Mouse (Mus musculus) T-cell, adult 2 months (primary cell): ENCODE measurements around the gene Gm17545.
"Not testable (repeated sequence)": the region's sequence is repeated elsewhere in the genome, so short reads cannot be mapped to it uniquely, and the experiment has no call there.

ENCODE experiments used
- DNase-seq: peaks from one replicate; pipeline ENCODE4 v3.0.0; 2022; ENCODE audit warnings: low spot score

Gm17545 gene

DNA sequence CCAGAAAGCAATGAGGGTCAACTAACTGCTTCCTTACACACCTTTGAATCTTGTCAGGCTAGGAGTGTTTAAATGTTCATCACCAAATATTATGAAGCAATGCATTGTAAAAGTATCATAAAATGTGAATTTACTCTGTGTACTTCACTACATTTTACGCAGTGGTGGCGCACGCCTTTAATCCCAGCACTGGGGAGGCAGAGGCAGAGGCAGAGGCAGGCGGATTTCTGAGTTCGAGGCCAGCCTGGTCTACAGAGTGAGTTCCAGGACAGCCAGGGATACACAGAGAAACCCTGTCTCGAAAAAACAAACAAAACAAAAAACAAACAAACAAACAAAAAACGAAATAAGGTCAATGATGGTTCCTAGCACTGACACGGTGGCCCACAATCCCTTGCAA lies at the start of gene Gm17545:
Gene Gm17545 (plus strand): TSS at position 301 of the 400 bp plus-strand sequence.
- DNase-seq: not testable (repeated sequence)

DNA sequence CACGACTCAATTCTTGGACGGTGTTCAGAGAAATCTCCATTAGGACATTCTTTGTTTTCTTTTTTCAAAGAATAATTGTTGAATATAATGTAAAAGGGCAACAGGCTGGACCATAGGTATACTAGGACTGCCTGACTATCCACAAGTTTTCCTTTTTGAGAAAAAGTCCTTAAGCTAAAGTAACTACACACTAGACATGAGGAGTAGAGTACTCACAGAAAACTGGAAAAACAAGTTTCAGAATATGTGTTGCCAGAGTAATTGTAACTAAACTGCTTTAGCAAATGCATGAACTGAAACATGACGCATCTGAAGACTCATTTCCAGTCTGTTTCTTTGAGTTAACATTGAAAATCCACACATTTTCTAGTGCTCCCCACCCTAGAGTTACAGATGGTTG lies 48.7 kb upstream of the Gm17545 start:
- no peak for DNase-seq

DNA sequence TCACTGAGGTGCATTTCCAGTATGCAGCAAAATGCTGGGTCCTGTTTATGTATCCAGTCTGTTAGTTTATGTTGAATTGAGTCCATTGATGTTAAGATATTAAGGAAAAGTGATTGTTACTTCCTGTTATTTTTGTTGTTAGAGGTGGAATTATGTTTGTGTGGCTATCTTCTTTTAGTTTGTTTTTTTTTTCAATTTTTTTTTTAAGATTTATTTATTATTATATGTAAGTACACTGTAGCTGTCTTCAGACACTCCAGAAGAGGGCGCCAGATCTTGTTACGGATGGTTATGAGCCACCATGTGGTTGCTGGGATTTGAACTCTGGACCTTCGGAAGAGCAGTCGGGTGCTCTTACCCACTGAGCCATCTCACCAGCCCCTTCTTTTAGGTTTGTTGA lies 46.5 kb upstream of the Gm17545 start:
- DNase-seq: not testable (repeated sequence)

DNA sequence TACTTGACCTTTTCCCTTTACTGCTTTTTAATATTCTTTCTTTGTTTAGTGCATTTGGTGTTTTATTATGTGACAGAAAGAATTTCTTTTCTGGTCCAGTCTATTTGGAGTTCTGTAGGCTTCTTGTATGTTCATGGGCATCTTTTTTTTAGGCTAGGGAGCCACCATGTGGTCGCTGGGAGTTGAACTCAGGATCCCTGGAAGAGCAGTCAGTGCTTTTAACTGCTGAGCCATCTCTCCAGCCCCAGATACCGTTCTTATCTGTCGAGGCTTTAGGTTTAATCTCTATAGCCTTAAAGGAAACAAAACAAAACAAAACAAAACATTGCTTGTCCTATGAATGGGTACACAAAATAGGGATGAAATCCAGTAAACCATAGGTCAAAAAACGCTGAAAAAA lies 45.7 kb upstream of the Gm17545 start:
- DNase-seq: not testable (repeated sequence)

DNA sequence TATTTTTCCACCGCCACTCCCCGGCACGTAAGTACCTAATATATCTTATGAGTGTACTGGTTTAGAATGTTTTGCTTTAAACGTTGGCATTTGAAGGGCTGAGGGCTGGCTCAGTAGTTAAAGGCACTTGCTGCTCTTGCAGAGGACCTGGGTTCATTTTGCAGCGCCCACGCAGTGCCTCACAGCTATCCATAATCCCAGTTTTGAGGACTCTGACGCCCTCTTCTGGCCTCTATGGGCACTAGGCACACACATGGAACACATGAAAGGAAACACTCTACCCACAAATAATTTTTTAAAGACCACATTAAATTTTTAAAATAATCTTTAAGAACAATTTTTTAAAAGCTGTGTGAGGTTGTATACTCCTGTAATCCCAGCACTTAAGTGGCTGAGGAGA lies 44.6 kb upstream of the Gm17545 start:
- DNase-seq: no peak

DNA sequence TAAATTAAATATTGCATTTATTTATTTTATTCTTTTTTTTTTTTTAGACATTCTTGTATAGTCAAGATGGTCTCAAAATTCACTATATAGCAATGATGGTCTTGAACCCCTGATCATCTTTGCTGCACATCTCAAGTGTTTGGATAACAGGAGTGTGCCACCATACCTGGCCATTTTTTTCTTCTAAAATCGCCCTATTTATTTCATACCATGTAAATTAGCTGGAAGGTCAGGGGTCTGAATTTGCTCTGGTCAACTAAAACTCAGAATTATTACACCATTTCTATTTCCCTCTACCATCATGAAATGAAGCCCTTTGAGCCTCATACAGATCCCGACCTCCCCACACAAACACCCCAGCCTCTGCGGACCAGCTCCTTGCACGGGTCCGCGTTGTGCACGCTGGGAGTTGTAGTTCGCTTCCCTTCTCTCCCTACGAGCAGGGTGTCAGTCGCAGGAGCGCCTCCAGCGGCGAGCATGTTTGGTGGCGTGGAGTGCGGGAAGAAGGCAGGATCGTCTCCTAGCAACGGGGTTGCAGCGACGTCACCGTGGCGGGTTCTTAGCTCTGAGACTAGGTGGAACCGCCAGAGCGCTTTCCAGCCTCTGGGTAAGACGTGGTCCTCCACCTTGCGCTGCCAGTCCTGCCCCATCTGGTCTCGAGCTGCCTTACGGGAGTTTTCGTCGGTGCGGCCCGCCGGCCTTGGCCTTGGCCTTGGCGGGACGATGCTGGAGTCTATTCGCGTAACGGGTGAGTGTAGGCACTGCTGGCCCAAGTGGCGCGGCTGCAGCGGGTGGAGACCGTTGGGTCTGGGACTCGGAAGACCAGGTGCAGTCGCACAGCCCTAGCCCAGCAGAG lies 42.9 kb upstream of the Gm17545 start, which contains the start of gene 9530077C05Rik:
Gene 9530077C05Rik (plus strand): TSS at position 512 of the 856 bp plus-strand sequence.
- DNase-seq: peak; percentile 95

DNA sequence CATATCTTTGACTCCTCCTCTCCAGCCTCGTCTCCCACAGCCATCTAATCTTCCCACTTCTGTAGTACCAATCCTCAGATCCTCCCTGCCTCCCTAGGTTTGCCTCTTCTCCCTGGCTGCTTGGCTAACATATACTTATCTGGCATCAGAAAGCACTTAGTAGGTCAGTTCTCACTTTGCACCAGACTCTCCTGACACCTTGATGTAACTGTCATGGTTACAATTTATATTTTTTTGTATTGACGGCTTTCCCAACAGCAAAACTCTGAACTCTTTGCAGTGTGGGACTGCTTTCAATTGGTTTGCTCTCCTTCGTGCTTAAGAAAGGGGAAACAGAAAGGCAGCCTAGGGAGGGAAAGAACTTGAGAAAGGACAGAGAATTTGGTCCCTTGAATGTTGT lies 37.9 kb upstream of the Gm17545 start:
- DNase-seq: no peak

DNA sequence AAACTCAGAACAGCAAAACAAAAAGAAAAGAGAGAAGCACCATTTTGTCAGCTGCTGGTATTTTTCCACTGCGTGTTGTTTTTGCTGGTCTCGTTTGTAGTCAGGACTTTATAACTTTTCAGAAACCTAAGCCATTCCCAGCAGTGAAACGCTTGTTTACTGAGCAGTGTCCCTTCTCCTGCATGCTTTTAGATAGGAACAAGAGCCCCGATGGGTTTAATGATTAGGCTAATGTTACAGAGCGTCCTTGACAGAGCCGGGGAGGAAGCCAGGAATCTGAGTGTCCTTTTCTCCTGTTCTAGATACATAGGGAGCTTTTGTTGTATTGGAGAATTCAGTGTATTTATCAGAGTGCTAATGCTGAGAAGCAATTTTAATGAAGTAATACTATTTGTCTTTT lies 36.5 kb upstream of the Gm17545 start:
- no peak for DNase-seq

DNA sequence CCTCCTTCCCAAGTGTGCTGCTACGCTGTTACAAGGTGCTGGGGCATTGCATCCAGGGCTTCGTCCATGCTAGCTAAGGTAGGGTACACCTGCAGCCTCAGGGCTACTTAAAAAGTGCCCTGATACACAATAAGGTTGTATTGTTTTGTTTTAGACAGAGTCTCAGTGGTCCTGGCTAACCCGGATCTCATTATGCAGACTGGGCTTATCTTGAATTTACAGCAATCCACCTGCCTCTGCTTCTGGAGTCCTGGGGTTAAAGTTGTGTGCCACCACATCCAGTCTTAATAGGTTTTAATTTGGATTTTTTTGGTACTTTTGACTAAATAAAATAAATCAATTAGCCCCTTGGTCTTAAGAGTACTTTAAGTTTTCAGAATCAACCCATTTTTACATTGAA lies 34.2 kb upstream of the Gm17545 start:
- no peak for DNase-seq

DNA sequence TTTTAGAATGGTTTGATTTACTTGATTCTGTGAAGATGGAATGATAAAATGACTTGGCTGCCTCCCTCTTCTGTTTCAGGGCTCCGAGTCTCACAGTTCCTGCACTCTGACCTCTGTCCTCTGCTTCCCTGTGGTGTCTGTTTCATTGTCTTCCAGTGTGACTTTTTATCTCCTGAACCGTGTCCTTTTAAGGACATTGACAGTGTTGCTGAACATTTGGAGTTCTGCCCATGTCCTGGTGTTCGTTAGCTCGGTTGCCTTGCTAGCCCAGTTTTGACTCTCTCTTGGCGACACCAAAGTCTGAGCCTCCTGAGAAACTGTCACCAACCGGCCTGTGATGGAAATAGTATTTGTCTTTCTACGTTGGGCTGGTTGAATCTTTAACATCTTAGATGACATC lies 33.6 kb upstream of the Gm17545 start:
- DNase-seq: no peak

DNA sequence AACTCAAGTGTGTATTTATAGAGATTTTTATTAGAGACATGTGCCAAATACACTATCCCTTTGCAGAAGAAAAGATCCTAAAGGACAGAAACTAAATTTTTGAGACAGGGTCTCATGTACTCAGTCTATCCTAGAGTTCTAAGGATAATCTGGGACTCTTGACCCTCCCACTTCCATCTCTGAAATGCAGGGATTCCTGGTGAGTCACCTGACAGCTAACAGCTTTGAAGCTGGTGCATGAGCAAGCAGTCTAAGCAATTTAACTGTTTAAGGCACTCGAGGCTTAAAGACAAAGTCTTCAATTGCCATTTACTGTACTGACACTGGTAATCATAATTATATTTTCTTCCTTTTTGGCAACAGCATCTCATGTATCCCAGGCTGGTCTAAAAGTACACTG lies 31.5 kb upstream of the Gm17545 start:
- no peak for DNase-seq

DNA sequence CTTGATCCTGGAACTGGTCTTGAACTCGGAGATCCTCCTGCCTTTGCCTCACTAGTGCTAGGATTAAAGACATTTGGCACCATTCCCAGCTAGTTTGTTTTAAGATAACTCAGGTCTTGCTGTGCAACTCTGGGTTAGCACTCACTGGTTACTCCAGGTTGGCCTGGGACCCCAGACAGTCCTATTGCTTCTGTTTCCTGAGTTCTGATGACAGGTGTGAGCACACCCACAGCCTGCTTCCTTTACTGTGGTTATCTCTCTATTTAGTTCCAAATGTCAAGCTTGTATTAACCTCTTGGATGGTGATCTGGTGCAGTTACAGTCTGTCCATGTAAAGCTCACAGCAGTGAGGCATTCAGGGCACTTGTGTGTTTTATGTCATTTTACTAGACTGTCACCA lies 30.6 kb upstream of the Gm17545 start:
- no peak for DNase-seq

DNA sequence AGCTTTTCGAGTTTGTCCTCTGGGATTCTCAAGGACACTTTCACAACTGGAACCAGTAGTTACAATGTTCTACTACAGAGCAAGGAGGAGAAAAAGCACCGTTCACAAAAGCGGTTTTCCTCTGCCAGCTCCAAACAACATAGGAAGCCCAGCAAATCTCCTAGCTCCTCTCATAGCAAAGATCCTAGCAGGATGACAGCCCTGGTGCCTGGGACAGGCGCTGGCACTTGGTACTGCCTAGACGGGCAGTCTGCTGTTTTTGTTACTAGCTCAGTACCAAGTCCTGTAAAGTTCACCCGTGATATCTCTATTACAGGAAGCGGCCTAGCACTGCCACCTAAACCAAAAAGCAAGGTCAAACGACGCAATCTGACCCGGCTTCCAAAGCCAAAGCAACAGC lies 29.9 kb upstream of the Gm17545 start:
- no peak for DNase-seq

DNA sequence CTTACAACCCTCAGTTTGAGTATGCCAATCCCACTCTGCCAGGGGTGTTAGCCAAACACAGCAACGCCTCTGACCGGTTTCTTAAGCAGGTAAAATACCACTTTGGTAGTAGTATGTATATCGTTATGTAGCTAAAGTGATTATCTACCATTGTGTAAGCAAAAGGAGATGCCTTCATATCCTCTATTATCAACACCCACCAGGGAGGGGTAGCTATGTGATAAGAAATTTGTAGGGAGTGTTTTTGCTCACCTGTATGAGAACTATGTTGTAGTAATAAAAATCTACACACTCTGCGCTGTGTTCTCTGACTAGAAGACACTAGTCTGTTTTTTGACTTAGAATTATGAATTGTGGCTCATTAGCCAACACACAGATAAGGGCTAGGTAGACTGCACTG lies 29.4 kb upstream of the Gm17545 start:
- DNase-seq: no peak

DNA sequence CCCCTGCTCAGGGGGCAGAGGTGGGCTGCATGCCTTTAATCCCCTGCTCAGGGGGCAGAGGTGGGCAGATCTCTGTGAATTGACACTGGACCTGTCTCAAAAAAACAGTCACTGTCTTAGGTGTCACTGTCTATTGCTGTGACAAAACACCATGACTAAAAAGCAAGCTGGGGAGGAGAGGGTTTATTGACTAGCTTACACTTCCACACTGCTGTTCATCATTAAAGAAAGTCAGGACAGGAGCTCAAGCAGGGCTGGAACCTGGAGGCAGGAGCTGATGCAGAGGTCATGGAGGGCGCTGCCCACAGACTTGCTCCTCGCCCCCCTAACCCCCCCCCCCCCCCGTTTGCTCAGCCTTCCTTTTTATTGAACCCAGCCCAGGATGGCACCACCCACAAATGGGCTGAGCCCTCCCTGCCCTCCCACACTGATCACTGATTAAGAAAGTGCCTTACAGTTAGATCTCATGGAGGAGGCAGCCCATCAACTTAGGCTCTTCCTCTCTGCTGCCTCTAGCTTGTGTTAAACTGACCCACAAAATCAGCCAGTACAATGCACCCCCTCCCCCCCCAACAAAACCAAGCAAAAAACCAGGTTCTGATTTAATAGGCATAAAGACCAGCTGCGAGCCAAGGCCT lies 25.9 kb upstream of the Gm17545 start:
- DNase-seq: no peak

DNA sequence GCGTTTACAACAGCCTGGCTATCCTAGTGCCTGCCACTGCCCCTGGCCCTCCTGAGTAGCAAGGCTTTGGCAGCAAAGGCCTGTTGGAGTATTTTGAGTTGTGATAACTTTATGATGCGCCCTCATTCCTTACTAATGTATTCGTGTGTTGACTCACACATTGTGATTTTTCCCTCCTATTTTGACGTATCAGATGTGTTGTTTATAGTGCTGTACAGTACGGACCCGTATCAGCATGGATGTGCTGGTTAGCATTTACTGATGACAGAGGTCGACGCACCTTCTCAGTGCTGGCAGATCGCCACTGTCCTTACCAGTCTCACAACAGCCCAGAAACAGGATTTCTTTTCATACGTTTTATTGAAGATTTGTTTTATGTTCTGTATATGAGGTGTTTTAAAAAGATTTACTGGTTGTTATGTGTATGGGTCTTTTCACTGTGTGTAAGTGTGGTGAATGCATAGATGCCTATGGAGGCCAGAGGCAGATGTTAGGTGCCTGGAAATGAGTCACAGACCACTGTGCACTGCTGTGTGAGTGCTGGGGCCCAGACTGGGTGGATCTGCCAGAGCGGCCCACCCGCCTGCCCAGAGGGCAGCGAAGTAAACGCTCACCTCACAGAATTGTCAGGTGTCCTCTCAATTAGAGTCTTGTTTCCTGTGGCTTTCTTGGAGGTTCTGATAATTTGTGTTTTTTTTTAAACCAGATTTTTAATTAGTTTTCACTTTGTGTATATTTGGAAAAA lies 25.3 kb upstream of the Gm17545 start:
- DNase-seq: no peak

DNA sequence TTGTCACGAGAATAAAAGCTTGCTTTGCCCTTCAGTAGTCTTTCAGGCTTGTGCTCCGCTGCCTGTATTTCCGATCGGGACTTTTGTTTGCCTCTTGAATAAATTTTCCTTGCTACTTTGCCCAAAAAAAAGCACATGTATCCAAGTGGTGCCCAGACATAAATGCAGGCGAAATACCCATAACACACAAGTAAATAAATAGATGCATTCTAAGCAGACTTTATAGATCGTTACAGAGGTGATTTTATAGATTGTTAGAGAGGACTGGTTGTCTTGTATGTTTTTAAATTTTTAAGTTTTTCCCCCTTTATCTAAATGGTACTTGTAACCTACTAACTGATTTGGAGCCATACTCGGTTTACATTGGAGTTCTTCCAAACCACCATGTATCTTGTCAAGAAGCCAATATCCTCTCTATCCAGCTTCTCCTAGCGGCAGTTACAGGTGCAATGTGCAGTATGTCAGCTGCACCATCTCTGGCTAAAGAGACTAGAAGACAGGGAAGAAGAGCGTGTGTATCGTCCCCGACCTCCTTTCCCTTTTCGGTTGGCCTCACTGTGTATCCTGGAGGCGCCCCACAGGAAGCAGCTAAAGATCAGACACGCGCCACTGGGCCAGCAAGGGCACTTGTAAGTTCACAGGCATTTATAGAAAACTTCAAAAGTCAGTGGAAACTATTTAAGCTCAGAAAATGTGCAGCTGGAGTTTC lies 24.4 kb upstream of the Gm17545 start:
- peak; percentile 22 for DNase-seq

DNA sequence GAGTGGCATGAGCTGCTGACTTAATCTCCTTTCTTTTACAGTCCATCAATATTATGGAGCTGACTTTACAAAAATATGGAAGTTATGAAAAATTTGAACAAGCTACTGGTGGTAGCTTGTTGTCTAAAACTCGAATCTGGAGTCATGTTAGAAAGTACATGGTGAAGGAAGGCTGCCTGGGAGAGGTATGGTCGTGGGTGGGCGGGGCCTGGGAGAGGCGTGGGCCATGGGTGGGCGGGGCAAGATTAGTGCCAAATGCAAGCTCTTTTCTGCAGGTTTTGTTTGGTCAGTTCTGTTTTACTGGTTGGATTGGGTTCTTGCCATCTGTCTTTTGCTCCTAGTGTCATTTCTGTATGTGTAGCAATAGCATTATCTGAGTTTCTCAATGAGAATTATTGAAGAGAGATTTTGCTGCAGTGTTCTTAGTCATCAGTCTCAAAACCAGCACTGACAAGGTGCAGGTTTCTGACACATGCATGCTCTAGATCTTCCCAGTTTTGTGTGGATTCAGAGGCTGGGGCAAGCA lies 23.7 kb upstream of the Gm17545 start:
- DNase-seq: no peak

DNA sequence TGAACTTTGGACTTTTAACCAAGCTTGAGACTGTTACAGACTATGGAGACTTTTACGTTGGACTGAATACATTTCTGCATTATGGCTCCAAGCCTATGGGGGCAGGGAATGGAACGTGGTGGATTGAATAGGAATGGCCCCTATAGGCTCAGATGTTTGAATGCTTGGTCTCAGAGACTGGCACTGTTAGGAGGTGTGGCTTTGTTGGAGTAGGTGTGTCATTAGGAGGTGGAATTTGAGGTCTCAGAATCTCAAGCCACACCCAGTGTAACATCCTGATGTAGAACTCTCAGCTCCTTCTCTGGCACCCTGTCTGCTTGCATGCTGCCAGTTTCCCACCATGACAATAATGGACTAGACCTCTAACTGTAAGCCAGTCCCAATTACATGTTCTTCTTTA lies 20.9 kb upstream of the Gm17545 start:
- no peak for DNase-seq

DNA sequence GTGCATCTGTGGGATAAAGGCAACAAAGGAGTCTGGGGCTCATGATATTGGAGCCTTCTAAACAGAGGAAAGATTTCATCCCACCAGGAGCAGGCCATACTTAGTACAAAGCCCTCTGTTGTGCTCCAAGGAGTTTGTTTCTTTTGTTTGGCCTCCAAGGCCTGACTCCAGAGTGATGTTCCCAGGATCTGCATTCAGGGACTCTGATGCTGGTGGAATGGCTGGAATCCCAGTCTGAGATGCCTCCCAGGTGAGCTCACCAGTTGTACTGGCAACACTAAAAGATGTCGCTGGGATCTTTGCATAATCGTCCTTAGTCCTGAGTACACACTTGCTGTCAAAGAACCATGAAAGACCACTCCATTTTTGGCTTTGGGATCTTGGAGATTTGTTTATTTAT lies 20.0 kb upstream of the Gm17545 start:
- DNase-seq: no peak

DNA sequence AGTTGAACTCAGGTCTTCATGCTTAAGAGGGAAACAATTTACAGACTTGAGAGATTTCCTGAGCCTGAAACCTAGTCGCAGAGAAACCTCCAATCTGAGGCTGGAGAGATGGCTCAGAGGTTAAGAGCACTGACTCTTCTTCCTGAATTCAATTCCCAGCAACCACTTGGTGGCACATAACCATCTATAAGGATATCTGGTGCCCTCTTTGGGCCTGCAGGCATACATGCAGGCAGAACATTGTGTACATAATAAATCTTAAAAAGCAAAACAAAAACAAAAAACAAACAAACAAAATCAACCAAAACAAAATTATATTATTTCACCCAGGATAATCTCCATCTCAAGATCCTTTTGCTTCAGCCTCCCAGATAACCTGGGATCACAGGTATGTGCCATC lies 15.3 kb upstream of the Gm17545 start:
- DNase-seq: no peak

DNA sequence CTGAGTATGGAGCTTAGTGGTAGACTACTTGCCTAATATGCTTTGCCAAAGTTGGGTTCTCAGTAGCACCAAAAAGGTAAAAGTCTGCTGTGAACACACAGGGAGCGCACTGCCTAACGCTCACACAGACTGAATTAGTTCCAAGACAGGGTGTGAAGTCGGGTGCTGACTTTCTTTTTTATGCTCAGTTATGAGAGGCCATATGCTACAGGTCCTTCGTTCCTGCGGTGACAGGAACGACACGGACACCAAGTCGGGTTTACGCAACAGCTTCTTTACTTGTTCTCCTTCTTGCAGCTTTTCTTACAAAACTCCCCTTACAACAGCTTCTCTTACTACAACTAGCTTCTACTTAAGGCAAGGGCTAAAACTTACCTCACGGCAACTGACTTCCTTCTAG lies 10.9 kb upstream of the Gm17545 start:
- DNase-seq: no peak
